Comparison of ENCODE assay signal across 25 mouse cellular contexts in genomic region chr3:152412362-152412761, GRCm38 (mm10).
"Had no signal": no experiment of that assay in that cellular context is flagged by ENCODE, and none has a peak within 500 bp of the region (broad histone marks: within the 10 kb centered on the region; RNA-seq: fewer than 3 reads in every experiment).

No protein-coding gene starts in this region.

- H3K9ac ChIP-seq: heart, embryonic 12.5 days; hindbrain, embryonic 13.5 days; hindbrain, embryonic 15.5 days; kidney, embryonic 15.5 days; limb, embryonic 13.5 days; limb, embryonic 15.5 days; liver, embryonic 12.5 days; liver, embryonic 14.5 days had no signal

- H3K4me3 ChIP-seq: gastrocnemius, adult 2 months; heart, embryonic 12.5 days; hindbrain, embryonic 13.5 days; hindbrain, embryonic 15.5 days; kidney, embryonic 15.5 days; limb, embryonic 13.5 days; limb, embryonic 15.5 days; liver, embryonic 12.5 days had no signal

- ATAC-seq: hindbrain, postnatal 0 days; intestine, embryonic 16.5 days; liver, embryonic 12.5 days had no signal

- H3K27ac ChIP-seq: gastrocnemius, adult 2 months; hindbrain, embryonic 13.5 days; hindbrain, embryonic 15.5 days; hindbrain, postnatal 0 days; kidney, embryonic 15.5 days; kidney, postnatal 0 days; limb, embryonic 13.5 days; limb, embryonic 15.5 days; liver, embryonic 12.5 days; liver, embryonic 14.5 days had no signal

- H3K4me2 ChIP-seq: heart, embryonic 12.5 days; hindbrain, embryonic 13.5 days; hindbrain, embryonic 15.5 days; kidney, embryonic 15.5 days; limb, embryonic 13.5 days; limb, embryonic 15.5 days; liver, embryonic 12.5 days had no signal

- H3K36me3 ChIP-seq: hindbrain, embryonic 13.5 days; hindbrain, embryonic 15.5 days; kidney, embryonic 15.5 days; limb, embryonic 13.5 days; limb, embryonic 15.5 days had no signal

- H3K9me3 ChIP-seq: heart, embryonic 12.5 days; hindbrain, embryonic 13.5 days; hindbrain, embryonic 15.5 days; kidney, embryonic 15.5 days; limb, embryonic 13.5 days; limb, embryonic 15.5 days; liver, embryonic 12.5 days had no signal

- H3K27me3 ChIP-seq: heart, embryonic 12.5 days; hindbrain, embryonic 13.5 days; hindbrain, embryonic 15.5 days; kidney, embryonic 15.5 days; limb, embryonic 13.5 days; limb, embryonic 15.5 days; liver, embryonic 12.5 days had no signal

- DNase-seq: gastrocnemius, adult 2 months; gastrocnemius, postnatal 10 days; gastrocnemius, postnatal 25 days; heart, adult 18-20 months; heart, postnatal 14 days; heart, postnatal 36 days; kidney, adult 11 months; kidney, adult 2 months; kidney, adult 9 months; kidney, postnatal 14 days; kidney, postnatal 36 days; layer of hippocampus, adult 9-11 months; layer of hippocampus, postnatal 36 days; left cerebral cortex, postnatal 4 days had no signal

- H3K4me1 ChIP-seq: hindbrain, embryonic 13.5 days had no signal
